Mouse (Mus musculus): ENCODE measurements around the gene Fam13a. TPM values are rescaled to one million over a fixed set of nuclear protein-coding genes. Genes with fewer than 3 reads are reported as not detected.

Gene Fam13a
- total RNA-seq, 1 experiment from 2014 or later, result not detected

- ATAC-seq (ENCODE audit: extremely low read depth, insufficient number of reproducible peaks, low FRiP score, poor library complexity, severe bottlenecking), result no peak
Observed at GRCm38 (mm10) chr6:58946840-58947239, 77.5 kb downstream of the Fam13a start.

- ATAC-seq (ENCODE audit: extremely low read depth, insufficient number of reproducible peaks, low FRiP score, poor library complexity, severe bottlenecking), result no peak
Observed at GRCm38 (mm10) chr6:58946246-58946645, 78.1 kb downstream of the Fam13a start.

GRCm38 (mm10) chr6:58943958-58944357, 80.4 kb downstream of the Fam13a start:
- ATAC-seq (ENCODE audit: extremely low read depth, insufficient number of reproducible peaks, low FRiP score, poor library complexity, severe bottlenecking), result no peak

GRCm38 (mm10) chr6:58942276-58942675, 82.1 kb downstream of the Fam13a start:
- no peak for ATAC-seq (ENCODE audit: extremely low read depth, insufficient number of reproducible peaks, low FRiP score, poor library complexity, severe bottlenecking)

GRCm38 (mm10) chr6:58937726-58938125, 86.6 kb downstream of the Fam13a start:
- ATAC-seq (ENCODE audit: extremely low read depth, insufficient number of reproducible peaks, low FRiP score, poor library complexity, severe bottlenecking), result no peak

- ATAC-seq (ENCODE audit: extremely low read depth, insufficient number of reproducible peaks, low FRiP score, poor library complexity, severe bottlenecking), result no peak
Observed at GRCm38 (mm10) chr6:58934144-58934543, 90.2 kb downstream of the Fam13a start.

GRCm38 (mm10) chr6:58933189-58933913, 91.0 kb downstream of the Fam13a start:
- ATAC-seq (ENCODE audit: extremely low read depth, insufficient number of reproducible peaks, low FRiP score, poor library complexity, severe bottlenecking), result no peak

- ATAC-seq (ENCODE audit: extremely low read depth, insufficient number of reproducible peaks, low FRiP score, poor library complexity, severe bottlenecking), result no peak
Observed at GRCm38 (mm10) chr6:58932515-58933188, 91.7 kb downstream of the Fam13a start.

- no peak for ATAC-seq (ENCODE audit: extremely low read depth, insufficient number of reproducible peaks, low FRiP score, poor library complexity, severe bottlenecking)
Observed at GRCm38 (mm10) chr6:58931149-58931548, 93.2 kb downstream of the Fam13a start.

- no peak for ATAC-seq (ENCODE audit: extremely low read depth, insufficient number of reproducible peaks, low FRiP score, poor library complexity, severe bottlenecking)
Observed at GRCm38 (mm10) chr6:58929911-58930431, 94.4 kb downstream of the Fam13a start.

- no peak for ATAC-seq (ENCODE audit: extremely low read depth, insufficient number of reproducible peaks, low FRiP score, poor library complexity, severe bottlenecking)
Observed at GRCm38 (mm10) chr6:58927881-58928280, 96.5 kb downstream of the Fam13a start.

GRCm38 (mm10) chr6:58922511-58922910, 101.8 kb downstream of the Fam13a start:
- ATAC-seq (ENCODE audit: extremely low read depth, insufficient number of reproducible peaks, low FRiP score, poor library complexity, severe bottlenecking), result no peak

GRCm38 (mm10) chr6:58921623-58922022, 102.7 kb downstream of the Fam13a start:
- no peak for ATAC-seq (ENCODE audit: extremely low read depth, insufficient number of reproducible peaks, low FRiP score, poor library complexity, severe bottlenecking)

- ATAC-seq (ENCODE audit: extremely low read depth, insufficient number of reproducible peaks, low FRiP score, poor library complexity, severe bottlenecking), result no peak
Observed at GRCm38 (mm10) chr6:58920735-58921134, 103.6 kb downstream of the Fam13a start.

GRCm38 (mm10) chr6:58916498-58916897, 107.9 kb downstream of the Fam13a start:
- ATAC-seq (ENCODE audit: extremely low read depth, insufficient number of reproducible peaks, low FRiP score, poor library complexity, severe bottlenecking), result peak; percentile 53; the same call in 1 of the 2 replicates

GRCm38 (mm10) chr6:58913971-58914370, 110.4 kb downstream of the Fam13a start:
- no peak for ATAC-seq (ENCODE audit: extremely low read depth, insufficient number of reproducible peaks, low FRiP score, poor library complexity, severe bottlenecking)

GRCm38 (mm10) chr6:58913551-58913950, 110.8 kb downstream of the Fam13a start:
- no peak for ATAC-seq (ENCODE audit: extremely low read depth, insufficient number of reproducible peaks, low FRiP score, poor library complexity, severe bottlenecking)

GRCm38 (mm10) chr6:58912842-58913241, 111.5 kb downstream of the Fam13a start:
- ATAC-seq (ENCODE audit: extremely low read depth, insufficient number of reproducible peaks, low FRiP score, poor library complexity, severe bottlenecking), result no peak

- no peak for ATAC-seq (ENCODE audit: extremely low read depth, insufficient number of reproducible peaks, low FRiP score, poor library complexity, severe bottlenecking)
Observed at GRCm38 (mm10) chr6:58907791-58908190, 116.6 kb downstream of the Fam13a start.

- no peak for ATAC-seq (ENCODE audit: extremely low read depth, insufficient number of reproducible peaks, low FRiP score, poor library complexity, severe bottlenecking)
Observed at GRCm38 (mm10) chr6:58907336-58907735, 117.0 kb downstream of the Fam13a start.
